Mouse (Mus musculus): ENCODE results near the gene Pet100. TPM values are rescaled to one million over a fixed set of nuclear protein-coding genes. Genes with fewer than 3 reads are reported as not detected.
"Not testable (repeated sequence)": the region's sequence is repeated elsewhere in the genome, so short reads cannot be mapped to it uniquely, and the experiment has no call there.

Pet100 gene
- polyA plus RNA-seq (2015; fragmentation: Nextera tagmentation; extraction: Ambion mirVana), result 100 and 112 TPM in 2 replicates

DNA sequence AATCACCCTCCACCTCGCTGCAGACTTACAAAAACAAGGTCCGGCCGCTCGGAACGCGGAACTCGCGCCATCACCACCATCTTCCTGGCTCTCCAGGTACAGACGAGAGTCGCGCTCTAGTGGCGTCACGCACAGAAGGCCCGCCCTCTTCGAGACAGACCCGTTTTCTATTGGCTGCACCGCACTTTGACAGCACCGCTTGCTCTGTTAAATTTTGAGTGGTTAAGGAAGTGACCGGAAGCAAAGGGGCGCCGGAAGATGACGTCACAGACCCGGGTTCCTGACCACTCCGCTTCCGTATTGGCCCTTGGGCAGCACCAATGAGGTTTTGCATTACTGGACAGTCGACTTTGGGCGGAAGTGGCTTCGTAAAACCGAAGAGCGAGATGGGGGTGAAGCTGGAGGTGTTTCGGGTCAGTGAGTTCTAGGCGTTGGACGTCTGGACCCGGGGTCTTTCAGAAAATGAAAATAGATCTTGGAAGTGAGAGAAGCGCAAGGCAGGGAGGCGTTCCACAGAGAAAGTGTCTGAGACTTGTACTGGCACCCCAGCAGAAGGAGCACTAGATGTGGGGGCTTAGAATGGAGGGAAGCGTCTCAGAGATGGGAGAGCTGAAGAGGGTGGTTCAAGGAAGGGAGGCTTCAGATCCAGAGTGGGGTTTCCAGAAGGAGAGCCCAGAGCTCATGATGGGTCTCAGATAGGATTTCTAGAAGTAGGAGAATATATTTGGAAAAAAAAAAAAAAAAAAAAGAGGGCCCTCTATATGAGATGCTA lies at the start of gene Pet100, which contains the start of gene Xab2:
Gene Pet100 (plus strand): TSS at position 350 of the 772 bp plus-strand sequence.
Gene Xab2 (minus strand): TSS at position 118 of the 772 bp plus-strand sequence.
- H3K27me3 ChIP-seq, result no peaks in the 10 kb centered on the region
- under 1% methylated on average over 37 of the region's 37 CpGs for WGBS
- H3K27ac ChIP-seq, result no peak within 1 kb of the TSS
- no peaks in the 10 kb centered on the region for H3K9me3 ChIP-seq
- H3K36me3 ChIP-seq, result peaks cover 23% of the 10 kb centered on the region
- H3K9ac ChIP-seq, result peak within 1 kb of the TSS; percentile 79
- peak within 1 kb of the TSS; percentile 80 for H3K4me2 ChIP-seq
- H3K4me1 ChIP-seq, result peaks cover 18% of the 10 kb centered on the region
- peak within 1 kb of the TSS; percentile 79 for H3K4me3 ChIP-seq
- peak; percentile 95 for ATAC-seq (ENCODE audit: insufficient number of reproducible peaks, insufficient read depth, low FRiP score, low TSS enrichment, low read depth)

DNA sequence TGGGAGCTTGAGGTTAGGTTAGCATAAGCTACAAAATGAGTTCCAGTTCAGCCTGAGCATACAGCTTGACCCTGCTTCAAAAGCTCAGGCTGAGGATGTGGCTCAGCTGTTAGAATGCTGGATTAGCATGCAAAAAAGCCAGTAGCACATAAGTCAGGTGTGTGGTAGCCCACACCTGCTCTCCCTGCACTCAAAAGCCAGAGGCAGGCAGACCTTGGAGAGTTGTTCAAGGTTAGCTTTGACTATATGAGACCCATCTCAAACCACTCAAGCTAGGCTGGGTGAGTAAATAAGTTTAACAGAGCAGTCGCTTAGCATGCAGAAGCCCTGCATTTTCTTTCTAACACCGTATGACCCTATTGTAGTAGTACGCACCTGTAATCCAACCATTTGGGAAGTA lies 46.8 kb upstream of the Pet100 start:
- WGBS, result 87% methylated on average over 3 of the region's 3 CpGs
- no peak overlapping the region for H3K27ac ChIP-seq
- no peaks in the 10 kb centered on the region for H3K27me3 ChIP-seq
- no peak for ATAC-seq (ENCODE audit: insufficient number of reproducible peaks, insufficient read depth, low FRiP score, low TSS enrichment, low read depth)
- H3K4me1 ChIP-seq, result no peaks in the 10 kb centered on the region; the same call in 1 of the 2 replicates
- H3K4me3 ChIP-seq, result no peak overlapping the region
- no peaks in the 10 kb centered on the region for H3K9me3 ChIP-seq
- H3K4me2 ChIP-seq, result no peak overlapping the region
- H3K9ac ChIP-seq, result no peak overlapping the region
- H3K36me3 ChIP-seq, result no peaks in the 10 kb centered on the region

DNA sequence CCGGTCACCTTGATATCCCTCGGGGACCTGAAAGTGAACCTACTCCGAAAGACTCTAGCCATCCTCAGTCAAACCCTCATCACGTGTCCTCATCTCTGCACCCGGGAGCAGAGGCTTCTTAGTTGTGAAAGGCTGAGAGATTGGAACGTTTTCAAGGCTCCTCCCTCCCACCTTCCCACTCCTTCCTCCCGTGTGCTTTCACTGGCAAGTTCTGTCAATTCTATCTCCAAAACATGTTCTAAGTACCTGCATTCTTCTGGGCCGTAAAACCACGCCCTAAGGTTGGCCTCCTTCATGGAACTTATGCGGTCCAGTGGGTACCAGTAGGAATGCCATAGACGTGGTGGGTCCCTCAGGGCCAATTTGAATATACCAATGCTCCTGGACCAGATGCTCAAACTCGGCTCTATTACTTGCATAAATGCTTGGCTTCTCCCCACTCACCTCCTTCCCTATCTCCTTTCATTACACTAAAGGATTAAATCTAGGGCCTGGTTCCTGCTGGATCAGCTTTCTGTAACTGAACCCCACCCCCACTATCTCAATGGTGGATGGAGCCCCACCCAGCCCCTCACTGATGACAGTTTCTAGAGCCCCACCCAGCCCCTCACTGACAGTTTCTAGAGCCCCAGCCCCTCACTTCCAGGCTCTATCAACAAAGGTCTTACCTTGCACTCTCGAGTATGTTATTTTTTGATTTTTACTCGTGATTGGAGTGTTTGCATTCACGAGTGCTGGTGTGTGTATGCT lies 45.0 kb upstream of the Pet100 start:
- Histone ChIP-seq H3K4me3 (no peak overlapping the region), H3K4me1 (no peaks in the 10 kb centered on the region; the same call in 1 of the 2 replicates), H3K9ac (no peak overlapping the region), H3K36me3 (no peaks in the 10 kb centered on the region), H3K9me3 (no peaks in the 10 kb centered on the region), H3K27ac (no peak overlapping the region), H3K27me3 (no peaks in the 10 kb centered on the region), H3K4me2 (no peak overlapping the region)
- no peak for ATAC-seq (ENCODE audit: insufficient number of reproducible peaks, insufficient read depth, low FRiP score, low TSS enrichment, low read depth)
- WGBS, result 70% methylated on average over 15 of the region's 15 CpGs

DNA sequence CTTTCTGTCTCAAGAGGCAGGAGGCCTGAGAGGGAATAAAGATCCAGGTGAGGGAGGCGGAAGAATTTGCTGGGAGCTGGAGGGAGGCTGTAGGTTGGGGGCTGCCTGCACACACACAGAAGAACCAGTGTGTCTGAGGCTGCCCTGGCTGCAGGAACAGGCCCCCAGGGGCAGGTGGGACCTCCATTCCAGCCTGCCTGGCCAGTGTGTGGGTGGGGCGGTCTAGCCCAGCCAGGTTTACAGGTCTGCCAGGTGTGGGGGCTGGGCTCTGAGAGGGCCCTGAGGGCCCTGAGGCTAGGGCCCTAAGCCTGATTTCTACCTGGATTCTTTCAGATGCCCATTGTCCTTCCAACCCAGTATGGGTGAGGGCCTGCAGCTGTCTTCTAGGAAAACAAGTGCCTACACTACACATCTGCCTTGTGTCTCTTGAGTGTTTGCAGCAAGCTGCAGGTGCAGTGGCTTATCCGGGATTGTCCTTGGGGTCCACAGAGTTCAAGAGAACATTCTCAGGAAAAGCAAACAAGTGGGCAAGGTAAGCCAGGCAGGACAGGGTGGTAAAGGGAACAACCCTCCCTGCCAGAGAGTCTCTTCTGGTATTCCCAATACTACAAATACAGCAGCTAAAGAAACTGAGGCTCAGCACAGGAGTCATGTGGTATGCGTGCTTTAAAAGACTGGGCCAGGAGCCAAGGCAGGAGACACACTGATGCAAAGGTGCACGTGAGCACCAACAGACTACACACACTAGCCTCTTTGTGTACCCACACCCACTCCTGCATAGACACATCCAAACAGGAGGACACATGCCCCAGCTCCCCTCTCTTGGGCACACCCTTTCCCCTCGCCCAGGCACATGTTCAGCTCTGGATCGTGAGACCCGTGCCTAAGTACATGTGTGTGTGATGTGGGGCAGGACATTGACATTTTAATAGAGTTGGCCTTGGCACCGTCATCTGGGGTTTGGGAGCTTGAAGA lies 41.7 kb upstream of the Pet100 start:
- Histone ChIP-seq H3K4me2 (no peak overlapping the region), H3K27ac (peak overlapping the region; percentile 33; the same call in 1 of the 2 replicates), H3K27me3 (no peaks in the 10 kb centered on the region), H3K9ac (no peak overlapping the region), H3K4me3 (no peak overlapping the region), H3K4me1 (no peaks in the 10 kb centered on the region; the same call in 1 of the 2 replicates), H3K9me3 (no peaks in the 10 kb centered on the region), H3K36me3 (no peaks in the 10 kb centered on the region)
- 60% methylated on average over 9 of the region's 9 CpGs for WGBS
- ATAC-seq (ENCODE audit: insufficient number of reproducible peaks, insufficient read depth, low FRiP score, low TSS enrichment, low read depth), result peak; percentile 33; the same call in 1 of the 2 replicates

DNA sequence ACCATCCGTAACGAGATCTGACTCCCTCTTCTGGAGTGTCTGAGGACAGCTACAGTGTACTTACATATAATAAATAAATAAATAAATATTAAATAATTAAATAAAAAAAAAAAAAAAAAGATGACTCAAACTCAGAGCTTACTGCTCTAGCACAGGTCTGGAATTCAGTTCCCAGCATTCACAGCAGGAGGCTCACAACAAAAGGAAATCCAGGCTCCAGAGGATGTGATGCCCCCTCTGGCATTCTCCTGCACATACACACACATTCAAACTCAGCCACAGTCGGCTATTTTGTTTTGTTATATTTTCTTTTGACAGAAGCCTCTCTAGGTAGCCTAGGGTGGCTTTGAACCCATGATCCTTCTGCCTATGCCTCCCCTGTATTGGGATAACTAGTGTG lies 39.4 kb upstream of the Pet100 start:
- H3K4me1 ChIP-seq; H3K9ac ChIP-seq; H3K27ac ChIP-seq; H3K4me3 ChIP-seq; H3K4me2 ChIP-seq; H3K9me3 ChIP-seq; H3K36me3 ChIP-seq; H3K27me3 ChIP-seq; ATAC-seq (ENCODE audit: insufficient number of reproducible peaks, insufficient read depth, low FRiP score, low TSS enrichment, low read depth): not testable (repeated sequence)
- WGBS, result 87% methylated on average over 3 of the region's 3 CpGs

DNA sequence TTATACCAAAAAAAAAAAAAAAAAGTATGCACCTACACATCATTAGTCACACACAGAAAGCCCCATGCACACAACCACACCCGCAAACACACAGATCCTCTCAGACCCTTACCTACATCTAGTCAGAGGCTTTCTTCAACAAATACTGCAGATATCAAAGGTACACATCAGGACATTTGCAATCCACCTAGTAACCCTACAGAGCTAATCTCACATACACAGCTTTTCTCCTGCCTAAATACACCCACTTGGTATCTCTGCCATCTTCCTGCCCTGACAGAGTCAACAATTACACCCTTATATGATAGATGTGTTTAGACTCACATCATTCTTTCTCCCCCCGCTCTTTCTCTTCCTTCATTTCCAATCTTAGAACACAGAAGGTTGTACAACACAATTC lies 34.9 kb upstream of the Pet100 start:
- ATAC-seq (ENCODE audit: insufficient number of reproducible peaks, insufficient read depth, low FRiP score, low TSS enrichment, low read depth), result no peak
- 92% methylated on average over 2 of the region's 2 CpGs for WGBS

DNA sequence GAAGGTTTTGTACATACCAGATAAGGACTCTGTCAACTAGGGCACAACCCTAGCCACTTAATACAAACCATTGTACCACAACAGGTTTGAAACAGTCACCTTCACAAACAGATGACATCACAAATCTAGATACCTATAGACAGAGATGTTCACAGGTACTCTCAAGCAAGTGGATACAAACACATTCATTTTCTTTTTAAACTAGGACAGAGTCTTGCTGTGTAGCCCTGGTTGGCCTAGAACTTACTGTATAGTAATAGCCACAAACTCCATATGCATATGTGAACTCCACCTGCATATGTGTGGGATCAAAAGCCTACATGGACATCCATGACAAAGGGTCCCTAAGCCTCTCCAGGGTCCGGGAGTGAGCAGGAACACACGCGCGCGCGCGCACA lies 34.4 kb upstream of the Pet100 start, which contains the start of gene Camsap3:
Gene Camsap3 (plus strand): TSS at position 301 of the 398 bp plus-strand sequence.
- 7% methylated on average over 7 of the region's 7 CpGs for WGBS
- peaks cover 6% of the 10 kb centered on the region for H3K27me3 ChIP-seq
- H3K36me3 ChIP-seq, result no peaks in the 10 kb centered on the region
- peak within 1 kb of the TSS; percentile 93 for H3K4me2 ChIP-seq
- H3K9me3 ChIP-seq, result no peaks in the 10 kb centered on the region
- H3K4me3 ChIP-seq, result peak within 1 kb of the TSS; percentile 74
- H3K27ac ChIP-seq, result peak within 1 kb of the TSS; percentile 57
- H3K4me1 ChIP-seq, result peaks cover 9% of the 10 kb centered on the region
- H3K9ac ChIP-seq, result peak within 1 kb of the TSS; percentile 78
- ATAC-seq (ENCODE audit: insufficient number of reproducible peaks, insufficient read depth, low FRiP score, low TSS enrichment, low read depth), result no peak

More for the DNA sequence above, 34.9 kb upstream of the Pet100 start:
- Histone ChIP-seq H3K4me2 (no peak overlapping the region), H3K27ac (no peak overlapping the region), H3K9ac (no peak overlapping the region), H3K36me3 (no peaks in the 10 kb centered on the region), H3K9me3 (no peaks in the 10 kb centered on the region), H3K4me3 (no peak overlapping the region), H3K4me1 (peaks cover 9% of the 10 kb centered on the region), H3K27me3 (peaks cover 6% of the 10 kb centered on the region)

DNA sequence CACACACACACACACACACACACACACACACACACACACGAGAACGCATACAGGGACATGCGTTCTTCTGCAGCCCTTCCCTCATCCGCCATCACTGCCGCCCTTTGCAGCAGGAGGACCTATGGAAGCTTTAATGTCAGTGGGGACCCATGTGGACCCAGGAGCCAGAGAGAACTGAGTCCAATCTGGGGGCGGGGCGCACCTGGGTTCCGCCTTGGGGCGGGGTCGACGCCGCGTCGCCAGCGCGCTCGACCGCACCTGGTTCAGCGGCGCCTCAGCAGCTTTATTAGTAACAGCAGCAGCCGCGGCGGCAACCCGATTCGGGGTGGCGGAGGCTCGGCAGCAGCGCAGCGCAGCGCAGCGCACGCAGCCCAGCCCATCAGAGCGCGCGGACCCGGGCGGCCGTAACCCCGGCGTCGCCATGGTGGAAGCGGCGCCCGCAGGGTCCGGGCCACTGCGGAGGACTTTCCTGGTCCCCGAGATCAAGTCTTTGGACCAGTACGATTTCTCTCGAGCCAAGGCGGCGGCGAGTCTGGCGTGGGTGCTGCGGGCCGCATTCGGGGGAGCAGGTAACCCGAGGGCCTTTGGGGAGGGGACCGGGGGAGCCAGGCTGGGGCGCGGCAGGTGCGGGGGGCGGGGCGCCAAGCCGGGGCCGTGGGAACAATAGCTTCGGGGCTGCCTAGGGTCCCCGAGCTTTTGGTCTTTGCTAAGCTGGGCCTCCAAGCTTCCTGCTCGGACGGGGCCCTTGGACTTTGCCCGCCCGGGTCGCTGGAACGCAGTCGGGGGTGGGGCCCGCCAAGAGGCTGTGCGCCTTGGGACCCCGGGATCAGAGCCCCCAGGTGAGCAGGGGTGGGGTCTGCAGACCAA lies 33.7 kb upstream of the Pet100 start:
- WGBS, result 0% methylated on average over 75 of the region's 77 CpGs
- Histone ChIP-seq H3K9me3 (no peaks in the 10 kb centered on the region), H3K27ac (peak overlapping the region; percentile 57), H3K4me3 (peak overlapping the region; percentile 74), H3K27me3 (peaks cover 6% of the 10 kb centered on the region), H3K9ac (peak overlapping the region; percentile 78), H3K36me3 (no peaks in the 10 kb centered on the region), H3K4me2 (peak overlapping the region; percentile 93), H3K4me1 (peaks cover 9% of the 10 kb centered on the region)
- ATAC-seq (ENCODE audit: insufficient number of reproducible peaks, insufficient read depth, low FRiP score, low TSS enrichment, low read depth), result peak; percentile 80

DNA sequence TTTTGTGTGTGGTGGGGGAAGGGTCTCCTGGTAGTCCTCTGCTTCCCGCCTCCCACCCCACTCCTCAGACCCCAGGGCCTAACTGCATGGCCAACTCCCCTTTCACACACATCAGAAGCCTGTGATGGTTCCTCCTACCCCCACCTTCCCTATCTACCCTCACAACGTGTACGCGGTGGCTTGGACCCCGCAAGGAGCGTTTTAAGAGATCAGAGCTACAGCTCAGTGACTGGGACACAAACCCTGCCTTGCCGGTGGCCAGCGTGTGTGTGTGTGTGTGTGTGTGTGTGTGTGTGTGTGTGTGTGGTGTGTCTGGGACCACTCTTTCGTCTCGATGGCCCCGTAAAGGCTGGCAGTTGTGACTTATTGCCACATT lies 33.1 kb upstream of the Pet100 start:
- peak; percentile 44; the same call in 1 of the 2 replicates for ATAC-seq (ENCODE audit: insufficient number of reproducible peaks, insufficient read depth, low FRiP score, low TSS enrichment, low read depth)
- Histone ChIP-seq H3K4me1 (peaks cover 9% of the 10 kb centered on the region), H3K9me3 (no peaks in the 10 kb centered on the region), H3K27me3 (peaks cover 6% of the 10 kb centered on the region), H3K9ac (peak overlapping the region; percentile 78), H3K4me2 (peak overlapping the region; percentile 93), H3K27ac (peak overlapping the region; percentile 57; the same call in 1 of the 2 replicates), H3K36me3 (no peaks in the 10 kb centered on the region), H3K4me3 (peak overlapping the region; percentile 74)
- 5% methylated on average over 11 of the region's 11 CpGs for WGBS

DNA sequence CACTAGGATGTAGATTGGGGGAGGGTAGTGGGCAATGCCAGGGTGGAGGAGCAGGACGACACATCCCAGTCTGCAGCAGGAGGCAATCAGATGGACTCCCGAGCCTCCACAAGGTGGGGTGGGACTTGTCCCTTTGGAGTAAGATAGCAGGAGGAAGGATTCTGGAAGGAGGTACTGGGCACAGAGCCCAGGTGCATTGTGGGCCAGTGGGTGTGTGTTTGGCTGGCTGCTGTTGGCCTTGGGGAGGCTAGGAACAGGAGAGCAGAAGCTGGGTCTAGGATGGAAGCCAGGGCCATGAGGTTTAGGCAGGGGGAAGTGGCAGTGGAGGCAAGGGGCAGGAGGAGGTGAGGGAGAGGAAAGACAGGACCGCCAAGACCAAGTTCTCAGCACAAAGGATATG lies 27.9 kb upstream of the Pet100 start:
- Histone ChIP-seq H3K9ac (no peak overlapping the region), H3K4me3 (no peak overlapping the region), H3K4me2 (no peak overlapping the region), H3K4me1 (peaks cover 14% of the 10 kb centered on the region), H3K9me3 (no peaks in the 10 kb centered on the region), H3K27me3 (no peaks in the 10 kb centered on the region), H3K27ac (no peak overlapping the region), H3K36me3 (peaks cover under 1% of the 10 kb centered on the region; the same call in 1 of the 2 replicates)
- WGBS, result 79% methylated on average over 3 of the region's 3 CpGs
- ATAC-seq (ENCODE audit: insufficient number of reproducible peaks, insufficient read depth, low FRiP score, low TSS enrichment, low read depth), result no peak

Measured in embryonic facial prominence, embryonic 13.5 days (tissue).